Mouse (Mus musculus): ENCODE data around the gene Xlr3c.
"Not testable (repeated sequence)": the region's sequence is repeated elsewhere in the genome, so short reads cannot be mapped to it uniquely, and the experiment has no call there.

Xlr3c gene

GRCm38 (mm10) chrX:73265270-73265669 lies at the start of gene Xlr3c:
Gene Xlr3c (minus strand): TSS chrX:73265390.
- DNase-seq = not testable (repeated sequence)

GRCm38 (mm10) chrX:73312522-73312921 lies 47.3 kb upstream of the Xlr3c start:
- peak; percentile 41 to 43 for DNase-seq

- DNase-seq = not testable (repeated sequence)
These were observed 30.6 kb upstream of the Xlr3c start for GRCm38 (mm10) chrX:73295745-73296144.

- DNase-seq = not testable (repeated sequence)
These were observed 27.7 kb upstream of the Xlr3c start, which contains the start of the genes Xlr5a and Xlr5c for GRCm38 (mm10) chrX:73292876-73293275. Gene Xlr5a (minus strand): TSS chrX:73292976. Gene Xlr5c (minus strand): TSS chrX:73292976.

GRCm38 (mm10) chrX:73262428-73262827 lies 2.8 kb downstream of the Xlr3c start:
- not testable (repeated sequence) for DNase-seq

GRCm38 (mm10) chrX:73242821-73243325 lies 22.3 kb downstream of the Xlr3c start, which contains the start of gene Xlr4c:
Gene Xlr4c (minus strand): TSS chrX:73243130.
- not testable (repeated sequence) for DNase-seq

- no peak for DNase-seq
These were observed 35.9 kb downstream of the Xlr3c start for GRCm38 (mm10) chrX:73229288-73229687.

GRCm38 (mm10) chrX:73228606-73229214 lies 36.5 kb downstream of the Xlr3c start:
- DNase-seq = peak; percentile 66 to 68

- DNase-seq = peak; percentile 82 to 83
These were observed 37.1 kb downstream of the Xlr3c start, which contains the start of gene F8a for GRCm38 (mm10) chrX:73227914-73228605. Gene F8a (plus strand): TSS chrX:73228291.

- no peak for DNase-seq
These were observed 39.8 kb downstream of the Xlr3c start for GRCm38 (mm10) chrX:73225365-73225764.

- DNase-seq = not testable (repeated sequence)
These were observed 51.2 kb downstream of the Xlr3c start, which contains the start of gene Xlr4b for GRCm38 (mm10) chrX:73213819-73214564. Gene Xlr4b (plus strand): TSS chrX:73214333.
